Mouse (Mus musculus) cerebellum, postnatal 36 days (tissue): Measurements from ENCODE around the gene Znrd1as.
"Not testable (repeated sequence)": the region's sequence is repeated elsewhere in the genome, so short reads cannot be mapped to it uniquely, and the experiment has no call there.

Experiments used
- DNase-seq, 2 experiments: peaks; one replicate each; pipeline ENCODE4 v3.0.0; 2021 to 2022; ENCODE audit warnings: mixed read lengths in 2 of 2

Gene Znrd1as

GRCm38 (mm10) chr17:36950981-36951947, 7.1 kb upstream of the Znrd1as start, which contains the start of gene Ppp1r11:
Ppp1r11 (minus strand) TSS chr17:36951741.
- peak; percentile 94 to 95 for DNase-seq

GRCm38 (mm10) chr17:36952631-36953030, 5.8 kb upstream of the Znrd1as start:
- no peak for DNase-seq

GRCm38 (mm10) chr17:36953062-36953461, 5.3 kb upstream of the Znrd1as start:
- DNase-seq = no peak

- DNase-seq = peak in 1 of 2 experiments; percentile 6
Measured at GRCm38 (mm10) chr17:36958884-36959283, 492 bp downstream of the Znrd1as start.

GRCm38 (mm10) chr17:36961125-36961524, 2.7 kb downstream of the Znrd1as start:
- DNase-seq = no peak

GRCm38 (mm10) chr17:36966875-36967274, 8.5 kb downstream of the Znrd1as start:
- DNase-seq = no peak

GRCm38 (mm10) chr17:36970316-36970890, 12.0 kb downstream of the Znrd1as start:
- DNase-seq = no peak

- no peak for DNase-seq
Measured at GRCm38 (mm10) chr17:36971172-36971850, 12.9 kb downstream of the Znrd1as start.

GRCm38 (mm10) chr17:36972791-36973190, 14.4 kb downstream of the Znrd1as start:
- DNase-seq = no peak

GRCm38 (mm10) chr17:36973271-36973787, 14.9 kb downstream of the Znrd1as start:
- DNase-seq = no peak

- DNase-seq = no peak
Measured at GRCm38 (mm10) chr17:36981221-36981813, 22.9 kb downstream of the Znrd1as start, which contains the start of gene 2410137M14Rik. 2410137M14Rik (minus strand) TSS chr17:36981237.

- no peak for DNase-seq
Measured at GRCm38 (mm10) chr17:36981845-36982244, 23.5 kb downstream of the Znrd1as start.

- DNase-seq = no peak
Measured at GRCm38 (mm10) chr17:36982253-36983155, 24.1 kb downstream of the Znrd1as start.

GRCm38 (mm10) chr17:36988475-36988874, 30.1 kb downstream of the Znrd1as start:
- DNase-seq = no peak

- DNase-seq = no peak
Measured at GRCm38 (mm10) chr17:36989437-36989836, 31.0 kb downstream of the Znrd1as start, which contains the start of gene H2-M5. H2-M5 (minus strand) TSS chr17:36989537.

- not testable (repeated sequence) for DNase-seq
Measured at GRCm38 (mm10) chr17:36990630-36991029, 32.2 kb downstream of the Znrd1as start.

- DNase-seq = no peak
Measured at GRCm38 (mm10) chr17:36992336-36993104, 34.1 kb downstream of the Znrd1as start.

GRCm38 (mm10) chr17:36993770-36994325, 35.5 kb downstream of the Znrd1as start:
- DNase-seq = no peak

- DNase-seq = no peak
Measured at GRCm38 (mm10) chr17:36994528-36994927, 36.1 kb downstream of the Znrd1as start.

- no peak for DNase-seq
Measured at GRCm38 (mm10) chr17:36995448-36995847, 37.1 kb downstream of the Znrd1as start.
